11 mouse cellular contexts compared by ENCODE assay signal in genomic region chr8:120973046-120973445, GRCm38 (mm10).
DNase-seq lines count a peak whose midpoint lies in the region; ATAC-seq and TF ChIP-seq lines count a peak whose summit lies in the region.
"Had no signal": no experiment of that assay in that cellular context is flagged by ENCODE, and none has a peak within 500 bp of the region (broad histone marks: within the 10 kb centered on the region; RNA-seq: fewer than 3 reads in every experiment).

No protein-coding gene starts in this region.

- peak overlapping the region; percentile 75 for H3K27ac ChIP-seq in gastrocnemius, adult 2 months
- H3K27ac ChIP-seq in neural tube, embryonic 13.5 days (replicated peaks): no peak overlapping the region
- no peak overlapping the region for H3K27ac ChIP-seq in hindbrain, postnatal 0 days
- no peak overlapping the region for H3K27ac ChIP-seq in stomach, embryonic 16.5 days (ENCODE audit: low read length)

- 22% methylated on average over 7 of the region's 7 CpGs for WGBS in neural tube, embryonic 13.5 days
- WGBS in hindbrain, postnatal 0 days: 17% methylated on average over 7 of the region's 7 CpGs
- WGBS in stomach, embryonic 16.5 days: 20% methylated on average over 7 of the region's 7 CpGs

- no peak for DNase-seq in gastrocnemius, adult 2 months
- no peak for DNase-seq in gastrocnemius, postnatal 10 days
- DNase-seq in neural tube, embryonic 10.5 days (ENCODE audit: extremely low spot score, low spot score): no peak
- no peak for DNase-seq in hindbrain, postnatal 0 days (ENCODE audit: low spot score)
- no peak for DNase-seq in adrenal gland, adult 8-10 months
- DNase-seq: adrenal gland, adult 2 months; heart, adult 11 months; kidney, adult 8-10 months had no signal

- no peak overlapping the region for H3K9ac ChIP-seq in neural tube, embryonic 13.5 days
- peak overlapping the region; percentile 38; the same call in 1 of the 2 replicates for H3K9ac ChIP-seq in hindbrain, postnatal 0 days (replicated peaks; ENCODE audit: low read length)
- H3K9ac ChIP-seq in stomach, embryonic 16.5 days (ENCODE audit: low read length): peak overlapping the region; percentile 59; the same call in 1 of the 2 replicates

- H3K4me2 ChIP-seq in neural tube, embryonic 13.5 days: peak overlapping the region; percentile 55; the same call in 1 of the 2 replicates
- peak overlapping the region; percentile 70; the same call in 1 of the 2 replicates for H3K4me2 ChIP-seq in hindbrain, postnatal 0 days (ENCODE audit: low read depth, low read length)
- 0 out of 2 replicates have a peak overlapping the region, but pooled peaks have one; percentile 69 for H3K4me2 ChIP-seq in stomach, embryonic 16.5 days (ENCODE audit: low read depth, low read length)

- TF ChIP-seq CTCF in gastrocnemius, adult 2 months (IDR thresholded peaks at IDR 0.05): no peak
- TF ChIP-seq CTCF in hindbrain, postnatal 0 days (IDR thresholded peaks at IDR 0.05; ENCODE audit: low read depth): no peak

- intact Hi-C loops in gastrocnemius, adult 2 months (cut with DNase I): no loop called here

- H3K4me1 ChIP-seq in neural tube, embryonic 13.5 days (replicated peaks): peaks cover 16% of the 10 kb centered on the region
- H3K4me1 ChIP-seq in hindbrain, postnatal 0 days (ENCODE audit: insufficient read depth, low read length): peaks cover 8% of the 10 kb centered on the region; the same call in 1 of the 2 replicates
- peaks cover 16% of the 10 kb centered on the region for H3K4me1 ChIP-seq in stomach, embryonic 16.5 days (ENCODE audit: control insufficient read depth, insufficient read depth, low read length)

- no peak overlapping the region for H3K4me3 ChIP-seq in gastrocnemius, adult 2 months
- no peak overlapping the region for H3K4me3 ChIP-seq in neural tube, embryonic 13.5 days
- no peak overlapping the region for H3K4me3 ChIP-seq in hindbrain, postnatal 0 days (ENCODE audit: low read length)
- H3K4me3 ChIP-seq in stomach, embryonic 16.5 days (replicated peaks; ENCODE audit: low read length): no peak overlapping the region

- 0 out of 2 replicates have a peak, but pooled peaks have one; percentile 14 for ATAC-seq in neural tube, embryonic 13.5 days (ENCODE audit: low read depth)
- no peak for ATAC-seq in hindbrain, postnatal 0 days
- no peak for ATAC-seq in stomach, embryonic 16.5 days (ENCODE audit: insufficient read depth, low FRiP score)
- ATAC-seq in granulocyte monocyte progenitor cell, adult 5-6 weeks (replicated peaks; ENCODE audit: poor library complexity, severe bottlenecking): no peak

- no peaks in the 10 kb centered on the region for H3K36me3 ChIP-seq in neural tube, embryonic 13.5 days
- no peaks in the 10 kb centered on the region for H3K36me3 ChIP-seq in hindbrain, postnatal 0 days (ENCODE audit: insufficient read depth, low read length)
- no peaks in the 10 kb centered on the region for H3K36me3 ChIP-seq in stomach, embryonic 16.5 days (ENCODE audit: control insufficient read depth, insufficient read depth, low read length)

- H3K27me3 ChIP-seq in neural tube, embryonic 13.5 days: peaks cover 77% of the 10 kb centered on the region
- peaks cover 9% of the 10 kb centered on the region; the same call in 1 of the 2 replicates for H3K27me3 ChIP-seq in hindbrain, postnatal 0 days (ENCODE audit: insufficient read depth, low read length)
- H3K27me3 ChIP-seq in stomach, embryonic 16.5 days (ENCODE audit: control insufficient read depth, insufficient read depth, low read length): peaks cover 8% of the 10 kb centered on the region; the same call in 1 of the 2 replicates

- no peaks in the 10 kb centered on the region for H3K9me3 ChIP-seq in neural tube, embryonic 13.5 days
- H3K9me3 ChIP-seq in hindbrain, postnatal 0 days (ENCODE audit: low read length): no peaks in the 10 kb centered on the region
- no peaks in the 10 kb centered on the region for H3K9me3 ChIP-seq in stomach, embryonic 16.5 days (replicated peaks; ENCODE audit: control insufficient read depth, low read length)
